Mouse (Mus musculus) liver, adult 10 weeks (tissue): ENCODE data around the gene Borcs8. TPM values are rescaled to one million over a fixed set of nuclear protein-coding genes. Genes with fewer than 3 reads are reported as not detected.

ENCODE experiments used
- polyA plus RNA-seq: library from polyadenylated mRNA; stranded (reverse); fragments of 350-450 nt; fragmentation: Illumina TruSeq; extraction: RNeasy Lipid Tissue Mini Kit (QIAGEN cat#74804); gene quantifications from one replicate; pipeline ENCODE4 v1.2.3, GENCODE M21; 2014; ENCODE audit warnings: low read depth, low replicate concordance

Gene Borcs8
- polyA plus RNA-seq, result 5.6 TPM

DNA sequence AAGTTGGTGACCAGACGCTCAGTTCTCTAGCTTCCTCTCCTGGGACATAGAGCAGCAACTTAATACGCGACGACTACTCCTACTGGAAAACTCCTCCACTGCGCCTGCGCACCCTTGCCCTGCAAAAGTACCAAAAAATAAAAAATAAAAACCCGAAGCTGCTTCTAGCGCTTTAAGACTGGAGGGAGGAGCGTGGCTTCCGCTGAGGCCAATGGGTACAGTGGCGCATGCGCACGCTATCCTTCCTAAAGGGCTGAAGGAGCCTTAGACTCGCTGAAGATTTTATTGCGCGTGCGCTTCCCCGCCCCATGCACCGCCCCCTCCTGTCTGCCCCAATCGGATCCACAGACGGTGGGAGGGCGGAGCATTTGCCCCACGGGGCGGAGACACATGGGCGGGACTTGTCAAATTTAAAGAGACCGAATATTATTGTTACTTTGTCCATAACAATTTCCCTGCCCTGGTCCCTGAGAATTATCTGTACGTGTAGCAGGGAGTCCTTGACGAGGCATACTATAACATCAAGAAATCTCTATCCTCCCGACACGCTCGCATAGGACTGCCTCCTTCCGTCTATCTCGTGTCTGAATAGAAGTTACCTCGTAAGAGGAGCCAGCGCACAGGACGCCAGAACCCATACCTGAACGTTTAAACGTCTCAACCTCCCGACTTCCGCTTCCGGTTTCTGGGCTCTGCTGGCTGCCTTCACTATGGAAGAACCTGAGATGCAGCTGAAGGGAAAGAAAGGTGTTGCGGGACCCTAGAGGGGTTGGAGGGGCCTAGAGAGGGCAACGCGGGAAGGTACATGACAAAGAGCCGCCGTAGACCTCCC lies at the start of gene Borcs8, which contains the start of the genes Rfxank and Mef2b:
Gene Borcs8 (plus strand): TSS at position 474 of the 832 bp plus-strand sequence.
Gene Rfxank (minus strand): TSS at position 129 of the 832 bp plus-strand sequence.
Gene Mef2b (plus strand): TSS at position 686 of the 832 bp plus-strand sequence.

DNA sequence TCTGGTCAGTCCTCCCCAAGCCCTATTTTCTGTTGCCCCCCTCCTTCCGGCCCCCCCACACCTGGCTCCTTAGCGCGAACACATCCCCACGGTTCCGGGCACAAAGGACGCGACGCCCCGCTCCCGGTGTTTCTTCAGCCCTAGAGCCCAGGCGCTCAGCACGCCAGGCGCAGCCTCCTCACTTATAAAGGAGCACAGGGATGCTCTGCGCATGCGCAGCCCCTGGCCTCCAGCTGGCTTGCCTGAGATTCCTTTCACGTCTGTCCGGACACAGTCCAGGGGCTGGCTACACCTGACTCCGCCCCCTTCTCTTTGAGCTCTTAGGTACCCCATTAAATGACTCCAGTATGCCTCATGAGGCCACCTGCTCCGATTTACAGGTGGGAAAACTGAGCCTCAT lies 18.6 kb upstream of the Borcs8 start, which contains the start of gene Ncan:
Gene Ncan (minus strand): TSS at position 207 of the 400 bp plus-strand sequence.

GRCm38 (mm10) chr8:70131166-70131883 lies 8.0 kb upstream of the Borcs8 start, which contains the start of gene Nr2c2ap:
Nr2c2ap (plus strand) TSS chr8:70131333.

GRCm38 (mm10) chr8:70172043-70172681 lies 32.9 kb downstream of the Borcs8 start, which contains the start of gene Tmem161a:
Tmem161a (plus strand) TSS chr8:70172356.

Other genes starting within 250 kb of the Borcs8 start
- not detected for gene Tssk6, start 237.3 kb upstream of the Borcs8 start, polyA plus RNA-seq
- gene Ndufa13, start 236.9 kb upstream of the Borcs8 start, polyA plus RNA-seq, result 2.1 TPM
- gene Yjefn3, start 236.8 kb upstream of the Borcs8 start, polyA plus RNA-seq, result not detected
- gene Gatad2a, start 143.1 kb upstream of the Borcs8 start, polyA plus RNA-seq, result 3.9 TPM
- gene Mau2, start 96.8 kb upstream of the Borcs8 start, polyA plus RNA-seq, result 4.5 TPM
- gene Sugp1, start 96.7 kb upstream of the Borcs8 start, polyA plus RNA-seq, result 3.7 TPM
- gene Tm6sf2, start 66.6 kb upstream of the Borcs8 start, polyA plus RNA-seq, result 11.7 TPM
- gene Hapln4, start 56.0 kb upstream of the Borcs8 start, polyA plus RNA-seq, result 1.4 TPM
- not detected for gene Ncan, start 18.6 kb upstream of the Borcs8 start, polyA plus RNA-seq
- 2.1 TPM for gene Nr2c2ap, start 8.2 kb upstream of the Borcs8 start, polyA plus RNA-seq
- 1.4 TPM for gene Rfxank, start 345 bp upstream of the Borcs8 start, polyA plus RNA-seq
- not detected for gene Mef2b, start 212 bp downstream of the Borcs8 start, polyA plus RNA-seq
- 3.0 TPM for gene Tmem161a, start 32.9 kb downstream of the Borcs8 start, polyA plus RNA-seq
- 12.2 TPM for gene Slc25a42, start 72.8 kb downstream of the Borcs8 start, polyA plus RNA-seq
- gene Sugp2, start 94.7 kb downstream of the Borcs8 start, polyA plus RNA-seq, result 2.6 TPM
- 0.87 TPM for gene Armc6, start 95.0 kb downstream of the Borcs8 start, polyA plus RNA-seq
- gene Homer3, start 143.3 kb downstream of the Borcs8 start, polyA plus RNA-seq, result not detected
- 3.4 TPM for gene Ddx49, start 163.0 kb downstream of the Borcs8 start, polyA plus RNA-seq
- 4.9 TPM for gene Cope, start 163.0 kb downstream of the Borcs8 start, polyA plus RNA-seq
- gene Cers1, start 176.3 kb downstream of the Borcs8 start, polyA plus RNA-seq, result not detected
- not detected for gene Gdf1, start 190.3 kb downstream of the Borcs8 start, polyA plus RNA-seq
- gene Upf1, start 213.8 kb downstream of the Borcs8 start, polyA plus RNA-seq, result 2.4 TPM
- not detected for gene Comp, start 234.1 kb downstream of the Borcs8 start, polyA plus RNA-seq